Mouse (Mus musculus): ENCODE results near the gene Ehmt1.

- no peak for TF ChIP-seq TAL1 (IDR thresholded peaks at IDR 0.05; ENCODE audit: low read length)
- no peak for TF ChIP-seq GATA1 (IDR thresholded peaks at IDR 0.05; ENCODE audit: low read length)
Measured at GRCm38 (mm10) chr2:24896761-24897160, 22.7 kb downstream of the Ehmt1 start.
